ENCODE assay signal across 9 mouse cellular contexts in the genomic region with DNA sequence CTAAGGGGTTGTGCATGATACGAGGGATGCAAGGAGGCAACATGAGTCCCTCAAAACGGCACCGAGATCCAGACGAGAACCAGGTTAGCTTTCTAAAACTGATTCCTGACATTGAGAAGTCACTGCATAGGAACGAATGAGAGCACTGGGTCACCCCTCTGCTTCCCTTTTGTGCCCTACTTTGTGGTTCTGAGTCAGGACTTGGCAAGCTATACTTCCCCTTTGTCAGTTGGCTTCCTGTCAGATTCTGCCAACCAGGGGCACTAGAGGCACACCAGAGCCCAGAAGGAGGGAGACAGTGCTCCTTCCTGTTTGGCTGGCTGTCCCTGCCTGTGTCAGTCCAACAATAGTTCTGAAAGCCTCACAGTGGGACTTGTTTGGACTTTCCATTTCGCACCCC. TPM values are rescaled to one million over a fixed set of nuclear protein-coding genes. Genes with fewer than 3 reads are reported as not detected.
DNase-seq lines count a peak whose midpoint lies in the region; ATAC-seq lines count a peak whose summit lies in the region.
"Had no signal": no experiment of that assay in that cellular context is flagged by ENCODE, and none has a peak within 500 bp of the region (broad histone marks: within the 10 kb centered on the region; RNA-seq: fewer than 3 reads in every experiment).

No protein-coding gene starts in this region.

- no peak overlapping the region for H3K9ac ChIP-seq in liver, embryonic 11.5 days (ENCODE audit: low read depth, low read length)
- H3K9ac ChIP-seq: stomach, embryonic 15.5 days had no signal

- no peaks in the 10 kb centered on the region for H3K9me3 ChIP-seq in liver, embryonic 11.5 days (ENCODE audit: control insufficient read depth, low read length)
- H3K9me3 ChIP-seq: stomach, embryonic 15.5 days had no signal

- H3K36me3 ChIP-seq in liver, embryonic 11.5 days (ENCODE audit: control insufficient read depth, insufficient read depth, low read length): no peaks in the 10 kb centered on the region
- H3K36me3 ChIP-seq: stomach, embryonic 15.5 days had no signal

- intact Hi-C loops in heart, postnatal 25 days (cut with DNase I): no loop called here
- intact Hi-C loops in left cerebral cortex, postnatal 10 days (cut with DNase I): no loop called here

- no peak overlapping the region for H3K4me2 ChIP-seq in liver, embryonic 11.5 days
- H3K4me2 ChIP-seq: stomach, embryonic 15.5 days had no signal

- no peak overlapping the region for H3K4me3 ChIP-seq in liver, embryonic 11.5 days (ENCODE audit: low read depth, low read length)
- H3K4me3 ChIP-seq: stomach, embryonic 15.5 days had no signal

- no peaks in the 10 kb centered on the region for H3K4me1 ChIP-seq in liver, embryonic 11.5 days (replicated peaks; ENCODE audit: control insufficient read depth, insufficient read depth, low read length)
- H3K4me1 ChIP-seq: stomach, embryonic 15.5 days had no signal

- no peak overlapping the region for H3K27ac ChIP-seq in liver, embryonic 11.5 days (ENCODE audit: low read depth, low read length)
- H3K27ac ChIP-seq: stomach, embryonic 15.5 days had no signal

- no peaks in the 10 kb centered on the region for H3K27me3 ChIP-seq in liver, embryonic 11.5 days (replicated peaks; ENCODE audit: control insufficient read depth, insufficient read depth, low read length)
- H3K27me3 ChIP-seq: stomach, embryonic 15.5 days had no signal

- 58% methylated on average over 6 of the region's 6 CpGs for WGBS in liver, embryonic 11.5 days

- DNase-seq in liver: peak; percentile 25
- no peak for DNase-seq in liver, embryonic 11.5 days (ENCODE audit: low spot score)
- peak; percentile 20 for DNase-seq in adrenal gland, postnatal 25 days
- peak; percentile 19 for DNase-seq in heart, postnatal 25 days (ENCODE audit: low spot score)
- peak; percentile 42 to 59 for DNase-seq in left cerebral cortex, postnatal 10 days (ENCODE audit: extremely low spot score in 1 of 2, low spot score in 2 of 2)
- DNase-seq in naive thymus-derived CD4-positive, alpha-beta T cell, adult 2 months (ENCODE audit: low read depth): peak; percentile 79
- no peak for DNase-seq in embryo, embryonic 11 days
- no peak for DNase-seq in c-Kit-positive CD71-positive TER-119-positive erythroid progenitor cells, embryonic 14.5 days (ENCODE audit: low spot score)

- no peak for ATAC-seq in liver, embryonic 11.5 days (replicated peaks; ENCODE audit: low FRiP score)

RNA-seq across cellular contexts. Expression of gene P4ha2, which starts 56.0 kb away (rescaled TPM):
- 24.3 and 25.7 TPM in 2 replicates for polyA plus RNA-seq in liver, embryonic 11.5 days (2014; fragmentation: Nextera tagmentation; extraction: Ambion mirVana)
- 30.0 and 36.7 TPM in 2 replicates for total RNA-seq in adrenal gland, postnatal 25 days (2021)
- 10 to 100 TPM; 56.6 to 61.7 TPM for total RNA-seq in heart, postnatal 25 days (2021)
- total RNA-seq in left cerebral cortex, postnatal 10 days (2021): 10 to 100 TPM; 15.8 to 17.0 TPM

Comparison
In these comparisons a context has a peak if more than half of its experiments do, and no peak if none do; other contexts are left out.
1. DNase-seq: peak in liver (single experiment), adrenal gland, postnatal 25 days (single experiment), heart, postnatal 25 days (single experiment), left cerebral cortex, postnatal 10 days (2 of 2) and naive thymus-derived CD4-positive, alpha-beta T cell, adult 2 months (single experiment); none in liver, embryonic 11.5 days (single experiment), embryo, embryonic 11 days (single experiment) and c-Kit-positive CD71-positive TER-119-positive erythroid progenitor cells, embryonic 14.5 days (single experiment).